Mouse (Mus musculus): ENCODE measurements around the gene Kcnk6. TPM values are rescaled to one million over a fixed set of nuclear protein-coding genes. Genes with fewer than 3 reads are reported as not detected.

Gene Kcnk6
- total and polyA plus RNA-seq, 2 experiments: 1.7 to 5.3 TPM

DNA sequence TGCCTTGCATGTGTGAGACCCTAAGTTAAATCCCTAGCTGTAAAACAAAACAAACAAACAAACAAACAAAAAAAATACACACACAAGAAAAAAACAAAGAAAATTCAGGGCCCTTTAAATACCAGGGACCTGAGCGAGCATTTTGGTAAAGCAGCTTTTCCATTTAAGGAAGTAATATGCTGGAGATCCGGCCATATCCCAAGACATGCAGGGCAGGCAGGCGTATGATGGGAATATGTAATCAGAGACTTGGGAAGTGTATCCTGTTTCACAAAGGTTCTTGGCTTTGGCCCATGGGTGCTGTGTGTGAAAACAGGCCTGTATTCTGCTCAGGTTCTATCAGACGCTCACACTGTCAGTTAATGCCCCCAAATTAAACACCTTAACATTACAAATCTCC lies 45.2 kb upstream of the Kcnk6 start:
- WGBS: 82% methylated on average over 4 of the region's 4 CpGs
- no peak for DNase-seq (ENCODE audit: extremely low read depth, low read depth, low spot score)
- TF ChIP-seq POLR2A (IDR thresholded peaks at IDR 0.05; ENCODE audit: extremely low read depth, insufficient read depth, low read length) (no peak), CTCF (IDR thresholded peaks at IDR 0.05; ENCODE audit: low read depth, low read length) (no peak)
- H3K27me3 ChIP-seq (ENCODE audit: control insufficient read depth, insufficient read depth, low read length): no peaks in the 10 kb centered on the region
- H3K4me3 ChIP-seq (ENCODE audit: insufficient read depth, low read depth, low read length): no peak overlapping the region
- H3K9ac ChIP-seq (ENCODE audit: low read depth, low read length): no peak overlapping the region
- H3K4me1 ChIP-seq (ENCODE audit: control insufficient read depth, insufficient read depth, low read length): peaks cover 9% of the 10 kb centered on the region; the same call in 1 of the 2 replicates
- no peaks in the 10 kb centered on the region for H3K36me3 ChIP-seq (ENCODE audit: control insufficient read depth, insufficient read depth, low read length)
- peak overlapping the region; percentile 27 for H3K27ac ChIP-seq (replicated peaks; ENCODE audit: insufficient read depth, low read depth, low read length)
- peaks cover 14% of the 10 kb centered on the region; the same call in 1 of the 2 replicates for H3K79me2 ChIP-seq (ENCODE audit: control insufficient read depth, insufficient read depth, low read length)

DNA sequence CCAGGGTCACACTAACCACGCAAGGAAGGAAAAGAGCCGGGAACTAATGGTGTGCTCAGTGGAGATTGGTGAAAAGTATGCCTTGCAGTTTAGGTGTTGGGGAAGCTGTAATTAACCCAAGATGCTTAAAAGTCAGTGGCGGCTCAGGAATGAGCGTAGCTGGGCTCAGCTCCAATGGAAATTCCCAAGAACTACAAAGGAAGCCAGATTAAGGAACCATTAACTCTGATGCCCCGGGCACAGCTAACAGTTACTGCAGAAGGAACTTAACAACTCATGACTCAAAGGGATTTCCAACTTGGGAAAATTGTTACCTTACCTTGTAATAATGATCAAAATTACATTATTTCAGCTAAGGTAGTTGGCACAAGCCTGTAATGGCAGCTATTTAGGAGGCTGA lies 44.4 kb upstream of the Kcnk6 start:
- Histone ChIP-seq H3K27me3 (ENCODE audit: control insufficient read depth, insufficient read depth, low read length) (no peaks in the 10 kb centered on the region), H3K4me3 (ENCODE audit: insufficient read depth, low read depth, low read length) (no peak overlapping the region), H3K79me2 (ENCODE audit: control insufficient read depth, insufficient read depth, low read length) (peaks cover 17% of the 10 kb centered on the region; the same call in 1 of the 2 replicates), H3K4me1 (ENCODE audit: control insufficient read depth, insufficient read depth, low read length) (peaks cover 12% of the 10 kb centered on the region; the same call in 1 of the 2 replicates), H3K9ac (ENCODE audit: low read depth, low read length) (no peak overlapping the region), H3K36me3 (ENCODE audit: control insufficient read depth, insufficient read depth, low read length) (no peaks in the 10 kb centered on the region), H3K27ac (replicated peaks; ENCODE audit: insufficient read depth, low read depth, low read length) (no peak overlapping the region)
- TF ChIP-seq CTCF (IDR thresholded peaks at IDR 0.05; ENCODE audit: low read depth, low read length) (no peak), POLR2A (IDR thresholded peaks at IDR 0.05; ENCODE audit: extremely low read depth, insufficient read depth, low read length) (no peak)
- no peak for DNase-seq (ENCODE audit: extremely low read depth, low read depth, low spot score)
- WGBS: 66% methylated on average over 5 of the region's 5 CpGs

DNA sequence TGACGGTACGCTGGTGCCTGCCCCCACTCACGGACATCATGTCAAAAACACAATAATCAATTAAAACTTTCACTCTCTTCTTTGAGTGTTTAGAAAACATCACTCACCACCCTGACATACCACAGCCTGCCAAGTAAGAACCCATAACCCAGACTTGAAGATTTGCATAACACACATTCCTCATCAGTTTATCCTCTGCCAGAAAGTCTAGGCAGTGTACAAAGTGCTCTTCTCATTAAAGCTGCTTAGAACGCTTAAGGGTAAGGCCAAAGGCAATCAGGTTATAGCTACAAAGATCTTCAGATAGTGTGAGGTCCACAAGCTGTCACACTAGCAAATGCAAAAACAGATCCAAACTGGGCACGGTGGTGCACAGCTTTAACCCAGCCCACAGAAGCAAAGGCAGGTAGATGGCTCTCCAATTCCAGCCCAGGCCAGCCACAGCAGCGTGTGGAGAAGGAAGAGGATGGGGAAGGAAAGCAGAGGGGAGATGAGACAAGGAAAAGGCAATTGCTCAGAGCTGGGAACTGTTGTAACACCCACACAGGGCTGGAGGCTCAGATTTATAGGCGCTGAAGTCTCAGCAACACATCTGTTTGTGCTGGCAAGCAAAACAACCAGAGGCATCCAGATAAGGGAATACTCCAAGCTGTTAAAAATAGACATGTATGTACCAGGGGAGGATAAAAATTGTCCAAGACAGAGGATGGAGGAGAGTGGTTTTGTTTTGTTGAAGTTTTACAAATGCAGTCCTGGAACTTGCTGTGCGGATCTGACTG lies 39.6 kb upstream of the Kcnk6 start:
- Histone ChIP-seq H3K79me2 (ENCODE audit: control insufficient read depth, insufficient read depth, low read length) (peaks cover 26% of the 10 kb centered on the region; the same call in 1 of the 2 replicates), H3K27me3 (ENCODE audit: control insufficient read depth, insufficient read depth, low read length) (no peaks in the 10 kb centered on the region), H3K4me3 (ENCODE audit: insufficient read depth, low read depth, low read length) (no peak overlapping the region), H3K27ac (replicated peaks; ENCODE audit: insufficient read depth, low read depth, low read length) (no peak overlapping the region), H3K9ac (ENCODE audit: low read depth, low read length) (no peak overlapping the region), H3K36me3 (ENCODE audit: control insufficient read depth, insufficient read depth, low read length) (peaks cover 1% of the 10 kb centered on the region; the same call in 1 of the 2 replicates), H3K4me1 (ENCODE audit: control insufficient read depth, insufficient read depth, low read length) (peaks cover 7% of the 10 kb centered on the region; the same call in 1 of the 2 replicates)
- WGBS: 57% methylated on average over 8 of the region's 8 CpGs
- TF ChIP-seq POLR2A (IDR thresholded peaks at IDR 0.05; ENCODE audit: extremely low read depth, insufficient read depth, low read length) (no peak), CTCF (IDR thresholded peaks at IDR 0.05; ENCODE audit: low read depth, low read length) (no peak)
- no peak for DNase-seq (ENCODE audit: extremely low read depth, low read depth, low spot score)

DNA sequence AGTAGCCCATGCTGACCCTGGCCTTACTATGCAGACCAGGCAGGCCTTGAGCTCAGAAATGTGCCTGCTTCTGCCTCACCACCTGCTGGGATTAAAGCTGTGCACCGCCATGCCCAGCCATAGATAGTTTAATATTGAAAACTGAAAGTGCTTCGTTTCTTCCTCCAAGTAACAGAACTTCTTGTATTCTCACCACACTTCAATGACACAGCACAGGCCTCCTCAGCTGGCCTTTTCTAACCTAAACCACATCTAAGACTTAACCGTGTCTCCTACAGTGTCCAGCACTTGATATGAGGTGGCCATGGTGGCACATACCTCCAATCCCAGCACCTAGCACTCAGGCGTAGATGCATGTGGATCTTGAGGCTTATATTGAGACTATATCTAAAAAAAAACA lies 38.1 kb upstream of the Kcnk6 start:
- Histone ChIP-seq H3K27ac (replicated peaks; ENCODE audit: insufficient read depth, low read depth, low read length) (no peak overlapping the region), H3K36me3 (ENCODE audit: control insufficient read depth, insufficient read depth, low read length) (peaks cover 1% of the 10 kb centered on the region; the same call in 1 of the 2 replicates), H3K4me3 (ENCODE audit: insufficient read depth, low read depth, low read length) (no peak overlapping the region), H3K79me2 (ENCODE audit: control insufficient read depth, insufficient read depth, low read length) (peaks cover 25% of the 10 kb centered on the region), H3K27me3 (ENCODE audit: control insufficient read depth, insufficient read depth, low read length) (no peaks in the 10 kb centered on the region), H3K4me1 (ENCODE audit: control insufficient read depth, insufficient read depth, low read length) (peaks cover 7% of the 10 kb centered on the region; the same call in 1 of the 2 replicates), H3K9ac (ENCODE audit: low read depth, low read length) (no peak overlapping the region)
- WGBS: 87% methylated on average over 4 of the region's 4 CpGs
- TF ChIP-seq POLR2A (IDR thresholded peaks at IDR 0.05; ENCODE audit: extremely low read depth, insufficient read depth, low read length): no peak
- no peak for TF ChIP-seq CTCF (IDR thresholded peaks at IDR 0.05; ENCODE audit: low read depth, low read length)
- DNase-seq (ENCODE audit: extremely low read depth, low read depth, low spot score): no peak

DNA sequence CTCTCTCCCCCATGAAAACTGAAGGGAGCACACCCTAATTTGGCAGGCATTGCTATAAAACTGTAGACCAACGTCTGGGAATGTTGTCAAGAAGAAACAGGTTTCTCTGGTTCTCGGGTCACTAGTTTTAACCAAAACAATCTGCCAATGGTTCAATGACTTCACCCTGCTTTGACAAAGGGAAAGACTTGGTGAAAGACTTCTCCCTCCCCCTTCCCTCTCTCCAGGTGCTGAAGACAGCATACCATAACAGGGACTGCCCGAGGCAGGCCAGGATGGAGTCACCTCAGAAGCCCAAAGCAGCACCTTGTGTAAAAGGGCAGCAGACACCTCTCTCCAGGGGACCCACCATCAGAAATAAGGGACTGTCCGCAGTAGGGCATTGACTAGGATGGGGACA lies 34.6 kb upstream of the Kcnk6 start:
- Histone ChIP-seq H3K79me2 (ENCODE audit: control insufficient read depth, insufficient read depth, low read length) (peaks cover 37% of the 10 kb centered on the region), H3K27ac (replicated peaks; ENCODE audit: insufficient read depth, low read depth, low read length) (no peak overlapping the region), H3K27me3 (ENCODE audit: control insufficient read depth, insufficient read depth, low read length) (no peaks in the 10 kb centered on the region), H3K9ac (ENCODE audit: low read depth, low read length) (no peak overlapping the region), H3K4me1 (ENCODE audit: control insufficient read depth, insufficient read depth, low read length) (peaks cover 1% of the 10 kb centered on the region; the same call in 1 of the 2 replicates), H3K36me3 (ENCODE audit: control insufficient read depth, insufficient read depth, low read length) (peaks cover 1% of the 10 kb centered on the region; the same call in 1 of the 2 replicates), H3K4me3 (ENCODE audit: insufficient read depth, low read depth, low read length) (no peak overlapping the region)
- no peak for DNase-seq (ENCODE audit: extremely low read depth, low read depth, low spot score)
- WGBS: 79% methylated on average over 4 of the region's 4 CpGs
- TF ChIP-seq POLR2A (IDR thresholded peaks at IDR 0.05; ENCODE audit: extremely low read depth, insufficient read depth, low read length): no peak
- TF ChIP-seq CTCF (IDR thresholded peaks at IDR 0.05; ENCODE audit: low read depth, low read length): no peak

DNA sequence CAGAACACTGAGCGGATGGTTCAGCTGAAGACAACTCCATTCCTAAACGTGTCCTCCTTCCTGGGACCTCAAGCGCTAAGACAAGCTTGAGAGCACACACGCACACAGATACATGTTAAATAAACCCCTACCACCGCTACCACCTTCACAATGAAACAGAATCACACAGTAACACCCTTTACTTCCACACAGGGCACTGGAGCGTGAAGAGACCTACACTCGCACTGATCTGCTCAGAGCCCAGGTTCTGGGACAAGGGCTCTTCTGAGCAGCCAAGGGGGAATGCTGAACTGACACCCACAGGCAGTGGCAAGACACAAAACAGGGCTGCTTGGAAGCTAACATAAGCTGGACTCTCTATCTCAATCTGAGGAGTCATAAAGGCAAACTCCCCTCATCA lies 33.3 kb upstream of the Kcnk6 start:
- peaks cover 27% of the 10 kb centered on the region for H3K79me2 ChIP-seq (ENCODE audit: control insufficient read depth, insufficient read depth, low read length)
- no peaks in the 10 kb centered on the region for H3K4me1 ChIP-seq (ENCODE audit: control insufficient read depth, insufficient read depth, low read length)
- no peak overlapping the region for H3K27ac ChIP-seq (replicated peaks; ENCODE audit: insufficient read depth, low read depth, low read length)
- WGBS: 92% methylated on average over 7 of the region's 7 CpGs
- no peak overlapping the region for H3K4me3 ChIP-seq (ENCODE audit: insufficient read depth, low read depth, low read length)
- DNase-seq (ENCODE audit: extremely low read depth, low read depth, low spot score): no peak
- H3K9ac ChIP-seq (ENCODE audit: low read depth, low read length): no peak overlapping the region
- no peaks in the 10 kb centered on the region for H3K27me3 ChIP-seq (ENCODE audit: control insufficient read depth, insufficient read depth, low read length)
- no peak for TF ChIP-seq CTCF (IDR thresholded peaks at IDR 0.05; ENCODE audit: low read depth, low read length)
- no peak for TF ChIP-seq POLR2A (IDR thresholded peaks at IDR 0.05; ENCODE audit: extremely low read depth, insufficient read depth, low read length)
- H3K36me3 ChIP-seq (ENCODE audit: control insufficient read depth, insufficient read depth, low read length): peaks cover 1% of the 10 kb centered on the region; the same call in 1 of the 2 replicates
